Mouse (Mus musculus) adrenal gland, postnatal 14 days (tissue): ENCODE data around the gene Msgn1. TPM values are rescaled to one million over a fixed set of nuclear protein-coding genes. Genes with fewer than 3 reads are reported as not detected.
A peak's percentile ranks its signal among the peaks of the same experiment; 100 is the strongest.

Experiments used
- DNase-seq: peaks from one replicate; pipeline ENCODE4 v3.0.0; 2021; ENCODE audit warnings: mixed read lengths
- total RNA-seq: library from RNA; stranded (reverse); gene quantifications from 2 replicates; pipeline ENCODE4 v1.2.3, GENCODE M21; 2021

Gene Msgn1
- total RNA-seq, 1 experiment from 2014 or later: not detected

GRCm38 (mm10) chr12:11198551-11198950, 10.2 kb downstream of the Msgn1 start:
- DNase-seq: no peak

GRCm38 (mm10) chr12:11198026-11198425, 10.7 kb downstream of the Msgn1 start:
- no peak for DNase-seq

GRCm38 (mm10) chr12:11196830-11197229, 11.9 kb downstream of the Msgn1 start:
- DNase-seq: no peak

- DNase-seq: peak; percentile 88
Measured at GRCm38 (mm10) chr12:11196142-11196597, 12.6 kb downstream of the Msgn1 start.

GRCm38 (mm10) chr12:11195031-11195430, 13.7 kb downstream of the Msgn1 start:
- no peak for DNase-seq

GRCm38 (mm10) chr12:11178486-11179154, 30.2 kb downstream of the Msgn1 start:
- peak; percentile 92 for DNase-seq

GRCm38 (mm10) chr12:11177408-11178394, 31.1 kb downstream of the Msgn1 start:
- no peak for DNase-seq

GRCm38 (mm10) chr12:11158670-11159069, 50.1 kb downstream of the Msgn1 start:
- no peak for DNase-seq

Other genes with a start within 250 kb of the Msgn1 start
- gene Kcns3, start 57.9 kb downstream of the Msgn1 start, total RNA-seq: 3.5 and 4.6 TPM in 2 replicates
- 4.1 and 4.9 TPM in 2 replicates for gene Gen1, start 56.8 kb upstream of the Msgn1 start, total RNA-seq
- gene Smc6, start 56.9 kb upstream of the Msgn1 start, total RNA-seq: 43.1 and 59.6 TPM in 2 replicates
- gene Vsnl1, start 227.6 kb upstream of the Msgn1 start, total RNA-seq: 22.6 and 27.6 TPM in 2 replicates
- gene Rad51ap2, start 247.1 kb upstream of the Msgn1 start, total RNA-seq: 0.23 and 0.26 TPM in 2 replicates